Mouse (Mus musculus) erythroblast, adult 5-6 weeks (primary cell): ENCODE results near the gene B3gat3. TPM values are rescaled to one million over a fixed set of nuclear protein-coding genes. Genes with fewer than 3 reads are reported as not detected.
"Not testable (repeated sequence)": the region's sequence is repeated elsewhere in the genome, so short reads cannot be mapped to it uniquely, and the experiment has no call there.

ENCODE experiments used
- ATAC-seq: replicated peaks from 2 replicates; pipeline ENCODE4 v1.8.0; 2016; ENCODE audit warnings: moderate number of reproducible peaks, mild to moderate bottlenecking, moderate TSS enrichment, inconsistent platforms; ENCODE audit not compliant: poor library complexity, low FRiP score, severe bottlenecking
- total RNA-seq, 2 experiments: library from RNA; stranded (forward) in 1 of 2; stranded (reverse) in 1 of 2; fragments of 150-400 nt in 1 of 2; fragments of 200-764, 138-1000 nt in 1 of 2; gene quantifications; 2 replicates each; pipeline versions ENCODE4 v1.2.3 to v1.2.4; 2015 to 2017; ENCODE audit warnings: low replicate concordance in 2 of 2

B3gat3 gene
- total RNA-seq (2015; ENCODE audit: low replicate concordance), result 12.5 and 14.2 TPM in 2 replicates
- 11.1 and 12.4 TPM in 2 replicates for total RNA-seq (2017; ENCODE audit: low replicate concordance)

DNA sequence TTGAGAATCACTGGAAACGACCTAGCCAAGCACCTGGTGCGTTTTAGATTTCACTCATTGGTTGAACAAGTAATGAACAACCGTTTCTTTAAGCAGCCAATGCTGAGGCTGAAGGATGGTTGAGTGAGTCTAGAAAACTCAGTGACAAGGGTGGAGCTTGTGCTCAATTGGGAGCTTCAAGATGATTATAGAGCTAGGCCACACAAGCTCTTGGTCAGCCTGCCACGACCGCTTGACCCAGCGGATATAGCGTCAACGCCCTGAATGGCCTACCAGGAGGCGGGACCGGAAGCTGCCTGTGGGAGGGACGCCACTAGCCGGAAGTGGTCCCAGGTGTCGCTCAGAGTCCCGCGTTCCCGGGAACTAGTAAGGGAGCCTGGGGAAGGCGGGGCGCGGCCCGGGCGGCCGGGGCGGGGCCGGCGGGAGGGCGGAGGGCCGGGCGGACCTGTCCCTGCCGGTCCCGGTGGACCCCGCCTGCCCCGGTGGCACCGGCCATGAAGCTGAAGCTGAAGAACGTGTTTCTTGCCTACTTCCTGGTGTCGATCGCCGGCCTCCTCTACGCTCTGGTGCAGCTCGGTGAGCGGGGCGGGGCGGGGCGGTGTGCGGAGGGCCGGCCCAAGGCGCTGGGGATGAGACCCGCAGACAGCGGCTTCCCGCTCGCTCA lies at the start of gene B3gat3:
B3gat3 (plus strand) TSS at position 302 of the 664 bp plus-strand sequence.
- peak; percentile 92 for ATAC-seq

DNA sequence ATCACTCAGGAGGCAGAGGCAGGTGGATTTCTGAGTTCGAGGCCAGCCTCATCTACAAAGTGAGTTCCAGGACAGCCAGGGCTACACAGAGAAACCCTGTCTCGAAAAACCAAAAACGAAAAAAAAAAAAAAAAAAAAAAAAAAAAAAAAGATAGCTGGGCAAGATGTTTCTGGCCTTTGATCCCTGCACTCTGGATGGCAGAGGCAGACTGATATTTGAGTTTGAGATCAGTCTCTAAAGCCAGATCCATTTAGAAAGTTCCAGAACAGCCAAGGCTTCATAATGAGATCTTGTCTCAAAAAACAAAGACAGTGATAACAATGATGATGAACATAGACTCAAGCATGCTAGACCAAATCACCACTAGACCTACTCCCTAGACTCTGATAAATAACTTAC lies 49.8 kb upstream of the B3gat3 start:
- ATAC-seq, result not testable (repeated sequence)

DNA sequence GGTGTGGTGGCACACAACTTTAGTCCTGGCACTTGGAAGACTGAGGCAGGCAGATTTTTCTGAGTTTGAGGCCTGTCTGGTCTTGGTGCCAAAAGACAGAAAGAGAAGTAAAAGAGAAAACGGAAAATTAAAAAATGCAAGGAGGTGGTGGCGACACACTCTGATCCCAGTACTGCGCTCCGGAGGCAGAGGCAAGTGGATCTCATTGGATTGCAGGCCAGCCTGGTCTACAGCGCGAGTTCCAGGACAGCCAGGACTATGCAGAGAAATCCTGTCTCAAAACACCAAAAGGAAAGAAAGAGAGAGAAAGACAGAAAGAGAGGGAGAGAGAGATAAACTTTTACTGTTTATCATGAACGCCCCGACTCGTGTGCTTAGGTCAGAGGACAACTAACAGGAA lies 49.3 kb upstream of the B3gat3 start:
- ATAC-seq, result peak; percentile 9; the same call in 1 of the 2 replicates

DNA sequence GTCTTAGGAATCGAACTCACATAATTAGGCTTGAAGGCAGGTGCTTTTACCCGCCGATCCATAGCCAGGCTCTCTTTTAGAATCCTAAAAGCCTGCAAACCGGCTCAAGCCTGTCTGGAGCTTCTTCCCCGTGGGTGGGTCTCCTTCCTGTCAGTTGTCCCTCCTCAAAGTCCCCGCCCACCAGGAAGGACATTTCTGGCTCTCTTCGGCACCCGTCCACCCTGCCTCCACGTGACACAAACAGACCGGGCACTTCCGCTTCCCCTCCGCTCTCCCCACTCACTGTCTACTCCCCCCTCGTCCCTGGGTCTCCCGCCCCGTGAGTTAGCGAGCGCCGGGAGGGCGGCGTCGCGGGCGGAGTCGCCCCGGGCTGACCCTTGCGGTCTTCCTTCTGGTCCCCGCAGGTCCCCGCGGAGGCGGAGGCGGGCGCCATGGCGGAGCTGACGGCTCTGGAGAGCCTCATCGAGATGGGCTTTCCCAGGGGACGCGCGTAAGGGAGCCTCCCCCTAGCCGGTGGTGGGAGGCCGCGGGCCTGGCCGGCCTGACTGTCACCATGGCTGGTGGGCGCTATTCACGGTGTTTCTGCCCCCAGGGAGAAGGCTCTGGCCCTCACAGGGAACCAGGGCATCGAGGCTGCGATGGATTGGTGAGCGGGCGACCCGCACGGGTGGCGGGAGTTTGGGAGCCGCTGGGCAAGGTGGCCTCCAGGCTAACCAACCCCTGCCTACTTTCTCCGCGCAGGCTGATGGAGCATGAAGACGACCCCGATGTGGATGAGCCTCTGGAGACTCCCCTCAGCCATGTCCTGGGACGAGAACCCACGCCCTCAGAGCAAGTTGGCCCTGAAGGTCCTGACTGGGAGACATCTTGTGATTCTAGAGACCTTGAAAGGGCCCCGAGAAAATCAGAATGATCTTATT lies 48.6 kb upstream of the B3gat3 start, which contains the start of gene Ubxn1:
Ubxn1 (plus strand) TSS at position 230 of the 920 bp plus-strand sequence.
- ATAC-seq, result peak; percentile 98

DNA sequence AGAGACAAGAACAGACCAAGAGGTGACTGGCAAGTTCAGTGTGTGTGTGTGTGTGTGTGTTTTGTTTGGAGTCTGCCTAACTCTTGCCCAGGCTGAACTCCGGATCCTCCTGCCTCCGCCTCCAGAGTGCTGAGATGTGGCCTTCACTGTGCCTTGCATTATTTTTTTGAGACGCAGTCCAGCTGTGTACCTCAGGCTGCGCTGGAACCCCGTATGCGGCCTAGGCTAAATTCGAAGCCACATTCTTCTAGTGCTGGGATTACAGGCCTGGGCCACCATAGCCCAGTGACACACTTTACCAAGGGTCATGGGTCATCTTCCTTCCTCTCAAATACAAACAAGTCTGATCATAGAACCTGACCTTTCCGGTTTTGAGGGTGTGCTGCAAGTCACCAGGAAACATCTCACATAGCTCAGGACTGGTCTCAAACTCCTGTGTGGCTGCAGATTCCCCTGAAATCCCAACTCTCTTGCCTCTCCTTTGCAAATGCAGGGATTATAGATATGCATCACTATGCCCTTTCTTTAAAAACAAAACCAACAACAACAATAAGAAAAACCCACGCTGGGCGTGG lies 47.8 kb upstream of the B3gat3 start:
- no peak for ATAC-seq

DNA sequence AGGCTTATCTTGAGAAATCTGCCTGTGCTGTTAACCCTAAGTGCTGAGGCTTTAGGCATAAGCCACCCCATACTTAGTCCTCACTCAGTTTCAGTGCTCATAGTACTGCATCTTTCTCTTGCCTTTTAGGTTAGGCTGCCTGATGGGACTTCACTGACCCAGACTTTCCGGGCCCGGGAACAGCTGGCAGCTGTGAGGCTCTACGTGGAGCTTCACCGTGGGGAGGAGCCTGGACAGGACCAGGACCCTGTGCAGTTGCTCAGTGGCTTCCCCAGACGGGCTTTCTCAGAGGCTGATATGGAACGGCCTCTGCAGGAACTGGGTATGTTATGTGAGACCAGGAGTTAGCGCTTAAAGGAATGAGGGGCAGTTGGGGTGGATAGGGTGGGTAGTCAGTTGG lies 45.1 kb upstream of the B3gat3 start:
- ATAC-seq, result no peak

DNA sequence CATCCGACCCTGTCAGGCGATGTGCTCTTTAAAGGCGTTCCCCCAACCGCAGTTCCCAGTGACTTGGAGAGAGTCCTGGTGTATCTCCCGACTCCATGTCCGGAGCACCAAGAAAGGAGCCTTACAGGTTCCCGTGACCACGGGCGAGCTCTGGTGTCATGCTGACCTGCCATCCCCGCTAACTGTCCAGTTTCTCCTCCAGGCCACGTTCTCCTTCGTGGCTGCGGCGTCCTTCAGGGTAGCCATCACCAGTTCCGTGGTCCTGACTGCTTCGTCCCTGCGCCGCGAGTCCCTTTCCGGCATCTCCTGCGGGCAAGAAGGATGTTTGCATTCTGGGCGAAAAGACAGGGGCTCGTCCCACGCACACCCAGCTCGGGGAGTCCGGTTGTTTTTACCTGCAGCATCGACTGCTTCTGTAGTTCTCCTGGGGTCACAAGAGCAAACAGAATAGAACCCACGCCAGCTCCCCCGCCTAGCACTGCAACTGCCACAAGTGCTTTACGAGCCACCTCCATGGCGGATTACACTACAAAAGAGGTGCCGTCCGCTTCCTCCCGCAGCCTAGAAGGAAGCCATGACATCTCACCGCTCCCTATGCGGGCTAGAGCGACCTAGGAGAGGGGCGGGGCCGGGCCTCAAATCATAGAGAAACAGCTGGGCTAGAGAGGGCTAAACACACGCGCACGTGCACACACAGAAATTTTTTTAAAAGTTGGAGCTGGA lies 39.7 kb upstream of the B3gat3 start, which contains the start of gene Uqcc3:
Uqcc3 (minus strand) TSS at position 613 of the 723 bp plus-strand sequence.
- peak; percentile 98 for ATAC-seq

DNA sequence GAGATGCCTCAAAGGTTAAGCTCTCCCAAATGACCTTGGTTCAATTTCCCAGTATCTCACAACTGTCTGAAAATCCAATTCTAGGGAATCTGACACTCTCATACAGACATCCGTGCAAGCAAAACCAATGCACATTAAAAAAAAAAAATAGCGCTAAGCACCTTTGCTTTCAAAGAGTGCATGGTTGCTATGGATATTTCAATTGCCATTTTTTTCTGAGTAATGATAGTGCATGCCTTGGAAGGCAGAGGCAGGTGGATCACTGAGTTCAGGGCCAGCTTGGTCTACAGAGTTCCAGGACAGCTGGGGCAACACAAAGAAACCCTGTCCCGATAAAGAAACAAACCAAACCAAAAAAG lies 39.2 kb upstream of the B3gat3 start:
- no peak for ATAC-seq

DNA sequence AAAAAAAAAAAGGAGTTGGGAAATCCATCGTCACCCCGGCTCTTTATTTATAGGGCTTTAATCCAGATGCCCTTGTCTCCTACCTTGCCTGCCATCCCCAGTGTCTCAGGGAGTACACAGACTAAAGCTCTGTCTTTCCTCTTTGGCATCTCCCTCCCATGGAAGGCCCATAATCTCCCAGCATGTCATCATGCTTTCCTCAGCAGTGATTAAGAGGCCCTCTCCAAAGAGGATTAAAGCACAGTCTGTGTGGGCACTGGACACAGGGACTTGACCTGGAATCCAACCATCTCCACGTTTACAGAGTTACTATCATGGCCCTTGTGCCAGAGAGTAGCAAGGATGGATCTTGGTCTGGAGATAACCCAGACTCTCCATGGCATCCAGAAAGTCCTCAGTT lies 36.6 kb upstream of the B3gat3 start, which contains the start of the genes Lbhd1 and Gm49403:
Lbhd1 (plus strand) TSS at position 117 of the 400 bp plus-strand sequence.
Gm49403 (plus strand) TSS at position 315 of the 400 bp plus-strand sequence.
- no peak for ATAC-seq

DNA sequence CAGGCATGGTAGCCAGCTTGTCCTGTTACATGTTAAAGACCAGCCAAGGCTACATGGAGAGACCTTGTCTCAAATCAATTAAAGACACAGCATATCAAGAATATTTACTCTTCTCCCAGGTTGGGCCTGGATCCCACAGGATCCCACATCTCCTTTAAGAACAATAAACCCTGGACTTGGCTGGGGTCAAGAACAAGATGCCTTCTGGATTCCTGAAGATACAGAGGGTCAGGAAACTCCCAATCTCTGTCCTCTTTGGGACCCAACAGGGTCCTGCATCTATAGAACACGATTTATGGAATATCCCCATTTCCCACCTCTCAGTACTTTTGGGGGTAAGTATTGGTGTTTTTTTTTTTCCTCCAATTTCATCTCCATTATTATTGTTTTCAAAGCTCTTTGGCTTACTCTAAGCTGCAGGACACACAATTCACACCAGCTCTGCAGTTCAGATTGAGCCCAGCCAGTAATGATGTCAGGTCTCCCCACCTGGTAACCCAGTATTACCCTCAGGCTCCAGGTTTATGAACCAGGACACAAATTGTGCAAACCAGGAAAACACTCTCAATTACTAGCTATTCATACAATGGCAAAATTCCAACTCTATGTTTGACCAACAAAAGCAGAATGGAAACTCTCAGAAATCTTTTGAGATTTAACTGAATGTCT lies 33.1 kb upstream of the B3gat3 start:
- no peak for ATAC-seq

DNA sequence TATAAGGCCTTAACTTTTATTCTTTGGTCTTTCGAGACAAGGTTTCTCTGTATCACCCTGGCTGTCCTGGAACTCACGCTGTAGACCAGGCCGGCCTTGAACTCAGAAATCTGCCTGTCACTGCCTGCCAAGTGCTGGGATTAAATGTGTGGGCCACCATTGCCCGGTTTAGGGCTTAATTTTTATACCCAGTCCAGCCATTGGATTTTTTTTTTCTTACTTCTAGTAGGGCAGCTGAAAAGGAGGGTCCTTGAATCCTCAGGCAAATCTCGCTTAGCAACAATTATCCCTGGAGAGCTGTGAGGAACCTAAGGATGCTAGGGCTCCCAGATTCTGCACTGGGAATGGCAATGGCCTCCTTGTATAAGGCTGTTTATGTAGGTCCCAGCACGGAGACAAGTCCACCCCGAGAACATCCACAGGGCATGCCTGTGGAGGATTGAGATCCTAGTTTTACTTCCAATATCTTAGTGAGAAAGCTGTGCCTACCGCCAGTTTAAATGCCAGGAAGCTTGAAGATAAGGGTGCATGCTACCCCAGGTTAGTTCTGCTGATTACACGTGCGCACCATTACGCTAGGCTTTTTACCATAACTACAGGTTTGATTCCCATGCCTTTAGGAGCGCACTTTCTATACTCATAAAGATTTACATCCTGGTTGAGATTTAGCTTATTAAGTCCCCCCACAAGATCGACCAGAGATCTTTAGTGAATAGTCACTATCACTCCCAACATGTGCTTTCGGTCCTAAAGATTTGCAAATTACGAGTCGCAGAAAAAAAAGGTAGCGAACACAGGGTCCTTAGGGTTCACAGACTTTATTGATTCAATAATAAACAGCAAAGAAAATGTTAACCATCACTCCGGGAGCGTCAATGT lies 32.4 kb upstream of the B3gat3 start:
- ATAC-seq, result 0 out of 2 replicates have a peak, but pooled peaks have one; percentile 27

DNA sequence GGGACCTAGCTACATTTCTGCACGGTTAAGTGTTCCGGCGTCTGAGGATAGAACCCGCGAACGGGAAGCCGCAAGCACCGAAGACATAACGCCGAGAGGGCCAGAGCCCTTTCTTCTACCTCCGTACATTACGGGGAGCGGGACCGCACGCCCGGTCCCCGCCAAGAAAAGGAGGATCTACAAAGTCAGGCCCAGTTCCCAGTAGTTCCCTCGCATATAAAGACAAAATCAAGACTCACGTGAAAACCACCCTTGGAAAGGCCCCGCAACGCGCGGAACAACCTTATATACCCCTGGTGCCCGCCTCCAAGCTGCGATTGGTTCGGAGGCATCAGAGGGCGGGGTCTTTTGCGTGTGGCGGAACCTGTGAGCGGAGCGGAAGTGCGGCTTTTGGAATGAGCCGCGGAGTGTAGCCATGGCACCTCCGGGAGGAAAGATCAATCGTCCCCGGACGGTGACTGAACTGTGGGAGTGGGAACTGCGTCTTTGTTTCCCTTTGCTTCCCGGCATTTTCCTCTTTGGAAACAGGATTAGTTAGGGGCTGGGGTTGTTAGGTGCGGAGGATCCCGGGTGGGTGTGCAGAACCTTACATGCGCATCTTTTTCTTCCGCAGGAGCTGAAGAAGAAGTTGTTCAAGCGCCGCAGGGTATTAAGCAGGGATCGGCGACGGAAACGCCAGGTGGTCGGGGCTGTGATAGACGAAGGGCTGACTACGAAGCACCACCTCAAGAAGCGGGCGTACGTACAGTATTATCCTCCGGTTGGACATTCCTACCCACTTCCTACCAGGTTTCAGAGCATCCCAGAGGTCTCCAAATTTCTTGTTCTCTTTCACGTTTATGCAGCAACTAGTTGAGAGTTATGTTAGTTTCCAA lies 31.4 kb upstream of the B3gat3 start, which contains the start of the genes 1810009A15Rik and Gm49416:
1810009A15Rik (plus strand) TSS at position 343 of the 875 bp plus-strand sequence.
Gm49416 (plus strand) TSS at position 416 of the 875 bp plus-strand sequence.
- ATAC-seq, result peak; percentile 93

DNA sequence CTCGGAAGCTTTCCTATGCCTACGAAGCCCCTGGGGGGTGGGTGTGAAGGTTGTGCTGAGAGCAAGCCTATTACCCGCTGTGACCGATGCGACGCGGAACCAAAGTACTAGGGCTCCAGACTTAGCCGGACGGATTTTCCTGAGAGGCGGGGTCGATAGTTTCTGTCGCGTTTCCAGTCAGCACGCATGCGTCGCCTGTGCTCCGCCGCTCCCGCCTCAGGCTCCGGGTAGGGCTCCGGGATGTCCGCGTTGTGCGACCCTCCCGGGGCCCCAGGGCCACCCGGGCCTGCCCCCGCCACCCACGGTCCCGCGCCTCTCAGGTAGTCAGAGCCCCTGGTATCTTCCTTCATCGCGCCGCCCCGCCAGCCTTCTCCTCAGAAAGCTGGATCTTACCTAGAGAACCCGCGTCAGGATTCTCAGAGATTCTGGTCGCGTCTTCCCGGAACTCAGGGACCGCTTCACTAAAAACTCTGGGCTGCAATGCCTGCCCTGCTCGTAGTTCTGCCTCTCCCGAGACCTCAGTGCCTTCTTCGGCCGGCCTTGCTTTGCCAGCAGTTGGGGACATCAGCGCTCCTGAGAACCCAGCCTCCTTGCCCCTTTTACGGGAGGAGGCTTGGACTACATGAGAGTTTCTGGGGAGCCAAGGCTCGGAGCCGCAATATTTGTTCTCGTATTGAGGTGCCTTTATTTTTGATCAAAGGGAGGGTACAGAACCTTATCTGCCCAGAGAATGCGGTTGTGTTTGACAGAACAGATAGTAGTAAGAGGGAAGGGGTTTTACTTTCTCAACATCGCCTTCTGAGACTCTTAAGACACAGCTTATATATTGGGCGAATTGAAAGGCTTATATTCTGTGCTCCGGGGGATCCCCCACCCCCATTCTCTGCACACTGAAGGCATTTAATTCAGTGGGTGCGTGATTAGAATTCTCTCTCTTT lies 27.1 kb upstream of the B3gat3 start, which contains the start of gene Ints5:
Ints5 (plus strand) TSS at position 177 of the 938 bp plus-strand sequence.
- peak; percentile 71 for ATAC-seq

DNA sequence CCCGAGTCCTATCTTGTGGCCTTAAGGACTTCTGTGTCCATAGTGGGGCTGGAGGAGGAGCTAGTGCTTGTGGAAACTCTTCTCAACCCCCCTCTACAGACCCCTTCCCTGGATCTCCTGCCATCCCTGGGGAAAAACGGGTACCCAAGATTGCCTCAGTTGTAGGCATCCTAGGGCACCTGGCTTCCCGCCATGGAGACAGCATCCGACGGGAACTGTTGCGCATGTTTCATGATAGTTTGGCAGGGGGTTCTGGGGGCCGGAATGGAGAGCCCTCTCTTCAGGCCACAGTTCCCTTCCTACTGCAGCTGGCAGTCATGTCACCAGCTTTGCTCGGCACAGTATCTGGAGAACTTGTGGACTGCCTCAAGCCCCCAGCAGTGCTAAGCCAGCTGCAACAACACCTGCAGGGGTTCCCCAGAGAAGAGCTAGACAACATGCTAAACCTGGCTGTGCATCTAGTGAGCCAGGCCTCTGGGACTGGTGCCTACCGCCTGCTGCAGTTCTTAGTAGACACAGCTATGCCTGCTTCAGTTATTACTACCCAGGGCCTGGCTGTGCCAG lies 24.7 kb upstream of the B3gat3 start:
- no peak for ATAC-seq

DNA sequence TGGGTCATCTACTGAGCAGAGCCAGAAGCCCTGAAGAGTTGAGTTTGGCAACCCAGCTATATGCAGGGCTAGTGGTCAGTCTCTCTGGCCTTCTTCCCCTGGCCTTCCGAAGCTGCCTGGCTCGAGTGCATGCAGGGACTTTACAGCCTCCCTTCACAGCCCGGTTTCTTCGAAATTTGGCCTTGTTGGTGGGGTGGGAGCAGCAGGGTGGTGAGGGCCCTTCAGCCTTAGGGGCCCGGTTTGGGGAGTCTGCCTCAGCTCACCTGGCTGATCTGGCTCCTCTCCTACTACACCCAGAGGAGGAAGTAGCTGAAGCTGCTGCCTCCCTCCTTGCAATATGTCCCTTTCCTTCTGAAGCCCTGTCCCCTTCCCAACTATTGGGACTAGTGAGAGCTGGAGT lies 23.9 kb upstream of the B3gat3 start:
- ATAC-seq, result not testable (repeated sequence)
